Comparison of ENCODE assay signal across 9 mouse cellular contexts in genomic region chr9:41153050-41153449, GRCm38 (mm10). TPM values are rescaled to one million over a fixed set of nuclear protein-coding genes. Genes with fewer than 3 reads are reported as not detected.
A peak's percentile ranks its signal among the peaks of the same experiment; 100 is the strongest.
DNase-seq lines count a peak whose midpoint lies in the region; ATAC-seq and TF ChIP-seq lines count a peak whose summit lies in the region.
"Had no signal": no experiment of that assay in that cellular context is flagged by ENCODE, and none has a peak within 500 bp of the region (broad histone marks: within the 10 kb centered on the region; RNA-seq: fewer than 3 reads in every experiment).

No protein-coding gene starts in this region.

- peaks cover 9% of the 10 kb centered on the region; the same call in 1 of the 2 replicates for H3K27me3 ChIP-seq in heart, embryonic 10.5 days (ENCODE audit: insufficient read depth, poor library complexity, severe bottlenecking)
- no peaks in the 10 kb centered on the region for H3K27me3 ChIP-seq in G1E (ENCODE audit: insufficient read depth, low read length)
- no peaks in the 10 kb centered on the region for H3K27me3 ChIP-seq in heart, embryonic 16.5 days (ENCODE audit: control insufficient read depth, insufficient read depth, low read length)
- H3K27me3 ChIP-seq in liver, embryonic 16.5 days (ENCODE audit: control insufficient read depth, insufficient read depth, low read depth, low read length) = peaks cover 12% of the 10 kb centered on the region
- peaks cover 13% of the 10 kb centered on the region for H3K27me3 ChIP-seq in hindbrain, embryonic 13.5 days

- peak; percentile 54 for ATAC-seq in G1E (ENCODE audit: extremely low read depth, insufficient number of reproducible peaks, low FRiP score, poor library complexity, severe bottlenecking)
- no peak; the same call in 1 of the 2 replicates for ATAC-seq in heart, embryonic 16.5 days (replicated peaks; ENCODE audit: extremely low read depth, insufficient read depth, low FRiP score)
- no peak for ATAC-seq in liver, embryonic 16.5 days (ENCODE audit: low read depth)
- ATAC-seq in frontal cortex, adult (ENCODE audit: low TSS enrichment) = no peak
- no peak for ATAC-seq in hindbrain, embryonic 13.5 days (ENCODE audit: low FRiP score)

- H3K4me1 ChIP-seq in heart, embryonic 10.5 days = peaks cover 61% of the 10 kb centered on the region
- peaks cover 83% of the 10 kb centered on the region for H3K4me1 ChIP-seq in G1E (ENCODE audit: insufficient read depth, low read depth, low read length)
- H3K4me1 ChIP-seq in heart, embryonic 16.5 days (ENCODE audit: control insufficient read depth, insufficient read depth, low read length) = peaks cover 26% of the 10 kb centered on the region
- peaks cover 22% of the 10 kb centered on the region for H3K4me1 ChIP-seq in liver, embryonic 16.5 days (ENCODE audit: control insufficient read depth, low read depth, low read length)
- peaks cover 59% of the 10 kb centered on the region for H3K4me1 ChIP-seq in hindbrain, embryonic 13.5 days (replicated peaks)

- 22% methylated on average over 5 of the region's 5 CpGs for WGBS in heart, embryonic 10.5 days
- WGBS in heart, embryonic 16.5 days = 19% methylated on average over 5 of the region's 5 CpGs
- 13% methylated on average over 5 of the region's 5 CpGs for WGBS in liver, embryonic 16.5 days (ENCODE audit: insufficient replicate concordance)
- WGBS in hindbrain, embryonic 13.5 days = 57% methylated on average over 5 of the region's 5 CpGs

- peak; percentile 84 for DNase-seq in heart, embryonic 10.5 days (ENCODE audit: low spot score)
- no peak for DNase-seq in heart, adult 18-20 months
- DNase-seq in G1E (ENCODE audit: low spot score) = peak; percentile 35
- DNase-seq in frontal cortex, postnatal 25 days (ENCODE audit: low spot score in 2 of 2) = no peak
- DNase-seq: cerebellum, postnatal 14 days had no signal

- H3K4me3 ChIP-seq in heart, embryonic 10.5 days = no peak overlapping the region
- peak overlapping the region; percentile 17; the same call in 1 of the 2 replicates for H3K4me3 ChIP-seq in G1E (ENCODE audit: low read depth, low read length)
- no peak overlapping the region for H3K4me3 ChIP-seq in heart, embryonic 16.5 days (ENCODE audit: low read length)
- no peak overlapping the region for H3K4me3 ChIP-seq in liver, embryonic 16.5 days (ENCODE audit: low read depth, low read length)
- H3K4me3 ChIP-seq in hindbrain, embryonic 13.5 days = no peak overlapping the region

- H3K9me3 ChIP-seq in heart, embryonic 10.5 days = no peaks in the 10 kb centered on the region
- H3K9me3 ChIP-seq in G1E (replicated peaks) = no peaks in the 10 kb centered on the region
- H3K9me3 ChIP-seq in heart, embryonic 16.5 days (replicated peaks; ENCODE audit: control insufficient read depth, low read length) = no peaks in the 10 kb centered on the region
- H3K9me3 ChIP-seq in liver, embryonic 16.5 days (replicated peaks; ENCODE audit: control insufficient read depth, low read length) = no peaks in the 10 kb centered on the region
- no peaks in the 10 kb centered on the region for H3K9me3 ChIP-seq in hindbrain, embryonic 13.5 days

- TF ChIP-seq CTCF in G1E (IDR thresholded peaks at IDR 0.05; ENCODE audit: low read depth, low read length) = no peak

- peak overlapping the region; percentile 83 for H3K27ac ChIP-seq in heart, embryonic 10.5 days
- H3K27ac ChIP-seq in heart, embryonic 16.5 days (ENCODE audit: low read length) = peak overlapping the region; percentile 57
- H3K27ac ChIP-seq in liver, embryonic 16.5 days (ENCODE audit: low read length) = peak overlapping the region; percentile 73
- no peak overlapping the region for H3K27ac ChIP-seq in hindbrain, embryonic 13.5 days

- H3K4me2 ChIP-seq in heart, embryonic 16.5 days (ENCODE audit: low read depth, low read length) = no peak overlapping the region
- 0 out of 2 replicates have a peak overlapping the region, but pooled peaks have one; percentile 9 for H3K4me2 ChIP-seq in liver, embryonic 16.5 days (ENCODE audit: low read depth, low read length)
- H3K4me2 ChIP-seq in hindbrain, embryonic 13.5 days = no peak overlapping the region

- H3K9ac ChIP-seq in heart, embryonic 16.5 days (ENCODE audit: low read length) = 0 out of 2 replicates have a peak overlapping the region, but pooled peaks have one; percentile 6
- H3K9ac ChIP-seq in liver, embryonic 16.5 days (ENCODE audit: low read depth, low read length) = no peak overlapping the region
- H3K9ac ChIP-seq in hindbrain, embryonic 13.5 days = no peak overlapping the region

- no peaks in the 10 kb centered on the region for H3K36me3 ChIP-seq in heart, embryonic 10.5 days
- H3K36me3 ChIP-seq in G1E (replicated peaks) = peaks cover 35% of the 10 kb centered on the region
- no peaks in the 10 kb centered on the region for H3K36me3 ChIP-seq in heart, embryonic 16.5 days (ENCODE audit: control insufficient read depth, insufficient read depth)
- no peaks in the 10 kb centered on the region for H3K36me3 ChIP-seq in liver, embryonic 16.5 days (ENCODE audit: control insufficient read depth, insufficient read depth)
- no peaks in the 10 kb centered on the region for H3K36me3 ChIP-seq in hindbrain, embryonic 13.5 days

RNA-seq across cellular contexts. Expression of gene Ubash3b, which starts 8.4 kb away (rescaled TPM):
- polyA plus RNA-seq in heart, embryonic 10.5 days (2016; fragmentation: Nextera tagmentation; extraction: Ambion mirVana) = 13.3 and 13.8 TPM in 2 replicates
- 1 to 10 TPM in 1 of 2 experiments, under 1 TPM in 1; 0.89 to 1.5 TPM for total RNA-seq in heart, adult 18-20 months (2021)
- total RNA-seq in G1E (2014; fragmentation: Nextera tagmentation) (30.9 and 33.0 TPM in 2 replicates), G1E (2017) (20.9 TPM in 2 replicates)
- 14.2 and 16.4 TPM in 2 replicates for polyA plus RNA-seq in G1E (2012)
- 5.7 and 6.1 TPM in 2 replicates for polyA plus RNA-seq in heart, embryonic 16.5 days (2015; fragmentation: Nextera tagmentation; extraction: Ambion mirVana)
- polyA plus RNA-seq in liver, embryonic 16.5 days (2015; fragmentation: Nextera tagmentation; extraction: Ambion mirVana) = 4.6 and 4.7 TPM in 2 replicates
- 17.3 and 18.2 TPM in 2 replicates for polyA plus RNA-seq in hindbrain, embryonic 13.5 days (2015; fragmentation: Nextera tagmentation; extraction: Ambion mirVana)

Comparison
In these comparisons a context has a peak if more than half of its experiments do, and no peak if none do; other contexts are left out.
1. DNase-seq: peak in heart, embryonic 10.5 days (single experiment) and G1E (single experiment); none in heart, adult 18-20 months (0 of 2) and frontal cortex, postnatal 25 days (0 of 2).